ENCODE assay signal across 8 mouse cellular contexts in the genomic region with DNA sequence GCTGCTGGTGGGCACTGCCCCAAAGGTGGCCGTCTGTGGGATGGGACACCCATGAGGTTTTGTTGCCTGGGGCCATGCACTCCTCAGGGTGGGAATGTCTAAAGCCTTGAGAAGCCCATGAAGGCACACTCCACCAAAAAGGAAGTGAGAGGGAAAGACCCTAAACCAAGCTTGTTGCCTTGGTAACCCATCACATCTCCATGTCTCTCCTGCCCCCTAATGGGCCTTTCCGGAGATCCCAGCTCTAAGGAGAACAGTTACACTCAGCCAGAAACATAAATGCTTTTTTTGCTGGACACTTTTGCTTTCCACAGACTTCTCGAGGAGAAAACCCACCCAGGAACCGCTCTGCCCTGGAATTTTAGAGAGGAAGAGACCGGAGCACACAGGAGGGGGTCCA.
DNase-seq lines count a peak whose midpoint lies in the region.

No protein-coding gene starts in this region.

- DNase-seq in cerebellum, postnatal 10 days = peak; percentile 73 to 77
- no peak for DNase-seq in cerebellum, adult 18-20 months
- peak; percentile 58 to 66 for DNase-seq in kidney, postnatal 4 days
- no peak for DNase-seq in kidney, adult 18-20 months
- DNase-seq in right cerebral cortex, postnatal 4 days = peak; percentile 78
- no peak for DNase-seq in right cerebral cortex, postnatal 36 days (ENCODE audit: low spot score in 2 of 2)
- DNase-seq in retina, embryonic 14.5 days (ENCODE audit: low spot score) = peak; percentile 71
- no peak for DNase-seq in cerebellum, adult 9-11 months

Comparison
In these comparisons a context has a peak if more than half of its experiments do, and no peak if none do; other contexts are left out.
1. DNase-seq: peak in cerebellum, postnatal 10 days (2 of 2), kidney, postnatal 4 days (2 of 2), right cerebral cortex, postnatal 4 days (single experiment) and retina, embryonic 14.5 days (single experiment); none in cerebellum, adult 18-20 months (0 of 2), kidney, adult 18-20 months (single experiment), right cerebral cortex, postnatal 36 days (0 of 2) and cerebellum, adult 9-11 months (single experiment).